Mouse (Mus musculus): ENCODE results near the gene Lce1f.

GRCm38 (mm10) chr3:92691688-92692087, 28.5 kb downstream of the Lce1f start:
- TF ChIP-seq GATA1 (IDR thresholded peaks at IDR 0.05; ENCODE audit: borderline replicate concordance, low read length): no peak
- no peak for TF ChIP-seq FLI1 (IDR thresholded peaks at IDR 0.05; ENCODE audit: low read length)
